In genomic region chr12:103532020-103532648, GRCm38 (mm10) we compare ENCODE assay signal across 8 mouse cellular contexts. TPM values are rescaled to one million over a fixed set of nuclear protein-coding genes. Genes with fewer than 3 reads are reported as not detected.
DNase-seq lines count a peak whose midpoint lies in the region.

TSS of gene Ppp4r4 (plus strand) at chr12:103532283.

- H3K27me3 ChIP-seq in megakaryocyte, embryonic 14.5 days (replicated peaks), result peaks cover 43% of the 10 kb centered on the region

- H3K4me3 ChIP-seq in megakaryocyte, embryonic 14.5 days (replicated peaks), result peak within 1 kb of the TSS; percentile 91

- peaks cover 15% of the 10 kb centered on the region for H3K4me1 ChIP-seq in megakaryocyte, embryonic 14.5 days

- peaks cover 6% of the 10 kb centered on the region for H3K9me3 ChIP-seq in megakaryocyte, embryonic 14.5 days

- no peaks in the 10 kb centered on the region for H3K36me3 ChIP-seq in megakaryocyte, embryonic 14.5 days (replicated peaks; ENCODE audit: low read length)

- peak; percentile 97 to 98 for DNase-seq in adrenal gland, adult (ENCODE audit: inconsistent age in 2 of 2, low spot score in 1 of 2)
- peak; percentile 96 for DNase-seq in embryo, embryonic 10.5 days (ENCODE audit: low spot score)
- peak; percentile 92 for DNase-seq in gastrocnemius, postnatal 14 days
- peak; percentile 95 for DNase-seq in induced T-regulatory cell, adult 2 months (ENCODE audit: low read depth)
- peak; percentile 80 to 96 for DNase-seq in left cerebral cortex, adult 8-10 months (ENCODE audit: low spot score in 2 of 2)
- peak; percentile 91 for DNase-seq in right cerebral cortex, adult 2 months (ENCODE audit: low spot score in 2 of 2)
- DNase-seq in urinary bladder, postnatal 10 days (ENCODE audit: low spot score), result peak; percentile 70

- intact Hi-C loops in gastrocnemius, postnatal 14 days (cut with DNase I; ENCODE audit: low total_unique reads), result no loop called here

RNA-seq across cellular contexts. Expression of gene Ppp4r4, which starts in this region (rescaled TPM):
- total RNA-seq in gastrocnemius, postnatal 14 days (2021), result under 1 TPM; 0.27 to 0.84 TPM
- 10 to 100 TPM; 24.7 to 31.9 (median 29.3) TPM for total RNA-seq in left cerebral cortex, adult 8-10 months (2022)
- polyA plus RNA-seq in megakaryocyte, embryonic 14.5 days (2012; ENCODE audit: insufficient read depth, low replicate concordance), result not detected in 2 replicates

Comparison
In these comparisons a context has a peak if more than half of its experiments do, and no peak if none do; other contexts are left out.
1. Peak in every context shown above with its lines: DNase-seq and H3K4me3 ChIP-seq.
2. RNA of gene Ppp4r4 (total RNA-seq): 24.7 to 31.9 TPM in left cerebral cortex, adult 8-10 months; 0.27 to 0.84 TPM in gastrocnemius, postnatal 14 days; every median in the first group is over 10 times any median in the second.
3. Peak in DNase-seq in gastrocnemius, postnatal 14 days; RNA of the gene not detected or under 1 TPM.